Mouse (Mus musculus) stomach, embryonic 16.5 days (tissue): Measurements from ENCODE around the gene Syce3. TPM values are rescaled to one million over a fixed set of nuclear protein-coding genes. Genes with fewer than 3 reads are reported as not detected.
"Not testable (repeated sequence)": the region's sequence is repeated elsewhere in the genome, so short reads cannot be mapped to it uniquely, and the experiment has no call there.

ENCODE experiments used
- ATAC-seq: fragments of 200-750 bp; cut with Nextera tagmentation; 2 replicates; pipeline ENCODE4 v1.8.0; 2017; ENCODE audit warnings: moderate number of reproducible peaks, moderate TSS enrichment; ENCODE audit not compliant: insufficient read depth, low FRiP score
- H3K27ac ChIP-seq: fragments of 300-500 bp; sonication (generic); 2 replicates; pipeline ENCODE4 v1.5.1; 2014; ENCODE audit warnings: low read length
- H3K27me3 ChIP-seq: fragments of 300-500 bp; sonication (generic); 2 replicates; pipeline ENCODE4 v1.6.1; 2014; ENCODE audit warnings: low read length, control low read depth, mixed read lengths; ENCODE audit not compliant: control insufficient read depth, insufficient read depth
- H3K36me3 ChIP-seq: fragments of 300-500 bp; sonication (generic); 2 replicates; pipeline ENCODE4 v1.6.1; 2014; ENCODE audit warnings: low read length; ENCODE audit not compliant: control insufficient read depth, insufficient read depth
- H3K4me1 ChIP-seq: fragments of 300-500 bp; sonication (generic); 2 replicates; pipeline ENCODE4 v1.6.1; 2014; ENCODE audit warnings: low read length, control low read depth, mixed read lengths; ENCODE audit not compliant: control insufficient read depth, insufficient read depth
- H3K4me2 ChIP-seq: fragments of 300-500 bp; sonication (generic); 2 replicates; pipeline ENCODE4 v1.6.1; 2014; ENCODE audit warnings: low read depth, low read length, mixed read lengths
- H3K4me3 ChIP-seq: fragments of 300-500 bp; sonication (generic); replicated peaks from 2 replicates; pipeline ENCODE4 v1.5.1; 2014; ENCODE audit warnings: mild to moderate bottlenecking, low read length
- H3K9ac ChIP-seq: fragments of 300-500 bp; sonication (generic); 2 replicates; pipeline ENCODE4 v1.6.1; 2014; ENCODE audit warnings: low read length
- H3K9me3 ChIP-seq: fragments of 300-500 bp; sonication (generic); replicated peaks from 2 replicates; pipeline ENCODE4 v1.6.1; 2016; ENCODE audit warnings: low read length, control low read depth; ENCODE audit not compliant: control insufficient read depth
- WGBS: fragments of 180-500 bp; shearing (Covaris S2); extraction: QIAGEN DNeasy Blood & Tissue Kit; methylation state at CpG from one replicate; pipeline ENCODE4 v1.1.7; 2014; 5-methylcytosine and 5-hydroxymethylcytosine counted together
- polyA plus RNA-seq: library from polyadenylated mRNA; unstranded; fragments of >200 nt; fragmentation: Nextera tagmentation; extraction: Ambion mirVana; gene quantifications from 2 replicates; pipeline ENCODE4 v1.2.1, GENCODE M21; 2015

Gene Syce3
- polyA plus RNA-seq, 1 experiment from 2014 or later, result not detected

DNA sequence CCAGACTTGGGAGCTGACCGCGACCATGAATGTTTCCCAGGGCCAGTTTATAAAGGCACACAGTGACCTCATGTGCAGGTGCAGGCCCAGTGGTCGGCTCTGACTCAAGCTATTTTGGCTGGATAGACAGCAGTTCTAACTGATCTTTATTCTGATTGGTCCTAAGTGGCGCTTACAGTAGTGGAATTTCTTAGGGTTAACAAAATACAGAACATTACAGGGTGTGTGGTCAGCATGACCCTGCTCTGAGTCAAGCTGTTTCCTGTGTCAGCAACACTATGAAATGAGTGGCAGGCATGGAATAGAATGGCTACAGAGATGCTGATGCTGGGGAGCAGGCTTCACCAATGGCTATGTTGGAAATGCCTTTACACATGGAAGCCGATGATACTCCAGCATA is 25.6 kb upstream of the Syce3 start:
- no peak overlapping the region for H3K27ac ChIP-seq
- no peak overlapping the region for H3K9ac ChIP-seq
- no peak for ATAC-seq
- no peaks in the 10 kb centered on the region for H3K9me3 ChIP-seq
- H3K4me3 ChIP-seq, result no peak overlapping the region
- H3K4me1 ChIP-seq, result no peaks in the 10 kb centered on the region
- H3K36me3 ChIP-seq, result no peaks in the 10 kb centered on the region
- WGBS, result 83% methylated on average over 5 of the region's 5 CpGs
- H3K27me3 ChIP-seq, result no peaks in the 10 kb centered on the region
- no peak overlapping the region for H3K4me2 ChIP-seq

DNA sequence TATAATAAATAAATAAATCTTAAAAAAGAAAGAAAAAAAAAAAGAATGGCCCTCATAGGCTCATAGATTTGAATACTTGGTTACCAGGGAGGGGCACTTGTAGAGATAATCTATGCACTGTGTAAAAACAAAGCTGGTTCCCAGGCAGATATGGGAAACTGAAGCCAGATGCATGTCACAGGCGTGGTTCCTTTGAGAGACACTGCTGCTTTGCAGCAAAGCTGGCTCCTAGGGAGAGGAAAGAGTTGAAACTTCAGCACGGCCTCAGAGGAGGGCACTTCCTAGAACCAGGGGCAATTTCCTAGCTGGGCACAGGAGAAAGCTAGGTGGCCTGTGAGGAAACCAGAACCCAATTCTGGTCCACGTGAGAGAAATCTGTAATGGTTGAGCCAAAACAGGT is 23.8 kb upstream of the Syce3 start:
- 64% methylated on average over 3 of the region's 3 CpGs for WGBS

DNA sequence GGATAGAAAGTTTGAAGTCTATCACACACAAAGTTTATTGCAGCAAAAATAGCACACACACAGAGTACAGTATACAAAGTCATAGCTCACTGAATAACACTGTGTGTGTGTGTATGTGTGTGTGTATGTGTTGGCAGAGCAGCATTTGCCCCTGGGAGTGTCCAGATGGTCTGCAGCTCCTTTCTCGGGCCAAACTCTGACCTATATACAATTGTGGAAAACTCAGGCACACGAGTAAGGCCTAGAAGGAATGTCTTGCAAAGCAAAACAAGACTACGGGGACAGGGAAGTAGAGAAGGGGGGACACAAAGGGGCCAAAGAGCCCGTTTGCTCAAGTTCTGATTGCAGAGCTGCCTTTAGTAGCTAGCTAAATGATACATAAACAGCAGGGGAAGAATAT is 22.6 kb upstream of the Syce3 start:
- Histone ChIP-seq H3K9me3 (no peaks in the 10 kb centered on the region), H3K36me3 (no peaks in the 10 kb centered on the region), H3K9ac (no peak overlapping the region), H3K4me2 (no peak overlapping the region), H3K27ac (no peak overlapping the region), H3K4me1 (peaks cover 7% of the 10 kb centered on the region; the same call in 1 of the 2 replicates), H3K27me3 (no peaks in the 10 kb centered on the region), H3K4me3 (no peak overlapping the region)
- WGBS, result 74% methylated on average over 4 of the region's 4 CpGs
- ATAC-seq, result no peak

More for the DNA sequence above, 23.8 kb upstream of the Syce3 start:
- H3K4me1 ChIP-seq, result no peaks in the 10 kb centered on the region
- no peak overlapping the region for H3K27ac ChIP-seq
- no peak overlapping the region for H3K9ac ChIP-seq
- H3K9me3 ChIP-seq, result no peaks in the 10 kb centered on the region
- no peak overlapping the region for H3K4me2 ChIP-seq
- no peaks in the 10 kb centered on the region for H3K27me3 ChIP-seq
- H3K4me3 ChIP-seq, result no peak overlapping the region
- no peaks in the 10 kb centered on the region for H3K36me3 ChIP-seq
- ATAC-seq, result no peak

DNA sequence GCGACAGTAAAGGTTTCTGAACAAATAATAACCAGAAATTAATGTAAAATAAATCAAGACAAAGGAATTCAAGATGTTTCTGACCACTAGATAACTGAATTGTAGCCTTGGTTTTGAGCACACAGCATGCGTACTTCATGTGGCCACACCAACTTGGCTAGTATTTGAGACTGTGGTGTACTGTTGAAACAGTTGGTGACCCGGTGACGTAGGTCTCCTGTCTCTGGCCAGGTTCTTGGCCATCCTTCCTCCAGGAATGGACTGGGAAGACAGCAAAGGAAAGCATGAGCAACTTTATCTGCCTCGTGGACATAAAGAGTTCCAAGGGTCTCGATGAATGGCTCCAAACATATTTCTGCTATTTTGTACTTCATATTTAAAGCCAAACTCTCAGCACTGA is 21.5 kb upstream of the Syce3 start:
- Histone ChIP-seq H3K9ac (no peak overlapping the region), H3K36me3 (no peaks in the 10 kb centered on the region), H3K27ac (no peak overlapping the region), H3K4me3 (no peak overlapping the region), H3K27me3 (no peaks in the 10 kb centered on the region), H3K4me1 (peaks cover 7% of the 10 kb centered on the region; the same call in 1 of the 2 replicates), H3K9me3 (no peaks in the 10 kb centered on the region), H3K4me2 (no peak overlapping the region)
- WGBS, result 92% methylated on average over 6 of the region's 6 CpGs
- no peak for ATAC-seq

DNA sequence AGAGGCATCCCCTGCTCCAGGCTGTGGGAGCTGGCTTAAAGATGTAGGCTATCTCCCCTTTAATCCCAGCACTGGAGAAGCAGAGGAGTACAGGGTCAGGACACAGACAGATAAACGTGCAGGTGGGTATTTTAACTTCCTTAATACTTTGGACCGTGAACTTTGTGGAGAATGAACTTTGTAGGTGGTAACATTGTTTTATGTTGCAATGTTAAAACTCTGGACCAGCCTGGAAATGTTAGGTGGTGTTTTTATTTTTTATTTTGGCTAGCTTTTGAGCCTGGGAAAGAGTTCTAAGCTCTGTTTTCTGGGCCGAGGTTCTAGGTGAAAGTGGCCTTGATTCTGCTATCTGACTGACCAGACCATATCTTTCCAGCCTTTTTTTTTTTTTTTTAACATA is 21.0 kb upstream of the Syce3 start:
- 87% methylated on average over 3 of the region's 3 CpGs for WGBS
- Histone ChIP-seq H3K27ac (no peak overlapping the region), H3K4me3 (no peak overlapping the region), H3K9ac (no peak overlapping the region), H3K4me1 (peaks cover 7% of the 10 kb centered on the region; the same call in 1 of the 2 replicates), H3K27me3 (no peaks in the 10 kb centered on the region), H3K9me3 (no peaks in the 10 kb centered on the region), H3K4me2 (no peak overlapping the region), H3K36me3 (0 out of 2 replicates have a peak, but pooled peaks cover 1% of the 10 kb centered on the region)
- ATAC-seq, result no peak

DNA sequence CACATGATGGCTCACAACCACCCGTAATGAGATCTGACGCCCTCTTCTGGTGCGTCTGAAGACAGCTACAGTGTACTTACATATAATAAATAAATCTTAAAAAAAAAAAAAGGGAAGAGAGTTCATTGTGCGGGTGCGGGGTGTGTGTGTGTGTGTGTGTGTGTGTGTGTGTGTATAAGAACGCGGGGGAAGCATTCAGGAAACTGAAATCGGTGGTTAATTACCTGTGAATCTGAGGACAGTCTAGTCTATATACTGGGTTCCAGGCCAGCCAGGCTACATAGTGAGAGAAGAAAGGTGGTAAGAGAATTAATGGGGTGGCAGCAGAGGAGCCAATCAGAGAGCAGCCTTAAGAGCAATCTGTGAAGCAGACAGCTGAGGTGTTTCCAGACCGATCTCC is 20.5 kb upstream of the Syce3 start:
- H3K9me3 ChIP-seq, H3K36me3 ChIP-seq, ATAC-seq, H3K4me1 ChIP-seq, H3K4me3 ChIP-seq, H3K4me2 ChIP-seq, H3K27me3 ChIP-seq, H3K9ac ChIP-seq, H3K27ac ChIP-seq: not testable (repeated sequence)
- WGBS, result 86% methylated on average over 7 of the region's 9 CpGs

DNA sequence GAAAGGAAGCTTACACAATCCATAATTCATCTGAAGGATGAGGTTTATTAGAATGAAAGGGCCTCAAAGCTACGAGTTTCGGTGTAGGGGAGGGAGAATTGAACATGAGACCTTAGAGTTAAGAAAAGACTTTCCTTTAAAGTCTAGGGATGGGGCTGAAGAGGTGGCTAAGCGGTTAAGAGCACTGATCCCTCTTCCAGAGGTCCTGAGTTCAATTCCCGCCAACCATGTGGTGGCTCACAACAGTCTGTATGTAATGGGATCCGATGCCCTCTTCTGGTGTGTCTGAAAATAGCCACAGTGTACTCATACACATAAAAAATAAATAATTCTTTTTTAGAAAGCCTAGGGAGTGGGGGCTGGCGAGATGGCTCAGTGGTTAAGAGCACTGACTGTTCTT is 20.0 kb upstream of the Syce3 start:
- Histone ChIP-seq H3K4me2 (peak overlapping the region; percentile 70), H3K36me3 (0 out of 2 replicates have a peak, but pooled peaks cover 5% of the 10 kb centered on the region), H3K9me3 (no peaks in the 10 kb centered on the region), H3K4me3 (peak overlapping the region; percentile 92), H3K27me3 (no peaks in the 10 kb centered on the region), H3K4me1 (peaks cover 7% of the 10 kb centered on the region; the same call in 1 of the 2 replicates), H3K9ac (peak overlapping the region; percentile 82), H3K27ac (peak overlapping the region; percentile 97)
- no peak for ATAC-seq
- WGBS, result 45% methylated on average over 6 of the region's 6 CpGs

DNA sequence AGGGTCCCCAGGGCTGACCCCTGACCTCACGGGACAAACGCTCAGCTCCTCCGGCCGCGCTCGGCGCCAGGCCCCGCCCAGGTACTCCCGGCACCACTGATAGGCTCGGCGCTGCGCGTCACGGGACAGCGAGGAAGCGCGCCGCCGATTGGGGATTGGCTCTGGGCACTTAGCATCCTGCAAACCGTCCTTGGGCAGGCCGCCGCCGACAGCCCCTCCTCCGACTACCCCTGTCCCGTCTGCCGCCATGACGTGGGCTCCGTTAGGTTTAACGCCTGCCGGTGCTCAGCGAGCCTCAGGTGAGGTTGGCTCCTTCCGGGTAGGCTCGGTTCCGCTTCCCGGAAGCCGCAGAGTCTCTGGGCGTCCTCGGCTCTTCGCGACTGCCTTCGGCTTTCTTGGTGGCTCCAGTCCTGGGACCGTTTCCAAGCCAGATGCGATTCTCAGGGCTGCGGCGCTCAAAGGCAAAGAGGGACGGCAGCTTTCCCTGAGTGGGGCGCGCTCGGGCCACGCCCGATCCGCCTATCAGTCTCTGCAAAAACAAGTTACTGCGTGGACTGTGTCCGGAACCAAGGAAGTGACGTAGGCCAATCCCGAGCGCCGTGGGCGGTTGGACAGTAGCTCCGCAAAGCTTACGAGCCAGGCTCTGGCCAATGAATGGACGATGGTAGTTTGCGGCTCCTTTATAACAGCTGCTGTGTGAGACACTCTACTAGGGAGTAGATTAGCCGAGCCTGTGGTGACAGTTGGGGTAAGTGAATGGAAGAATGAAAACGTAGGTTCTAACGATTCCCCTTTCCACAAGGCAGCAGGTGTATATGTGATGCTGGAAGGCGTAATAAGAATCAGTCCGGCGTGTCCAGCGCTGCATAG is 19.3 kb upstream of the Syce3 start, which contains the start of the genes C730034F03Rik, Gm44502 and Chkb:
Gene C730034F03Rik (plus strand): TSS at position 238 of the 870 bp plus-strand sequence.
Gene Gm44502 (minus strand): TSS at position 345 of the 870 bp plus-strand sequence.
Gene Chkb (minus strand): TSS at position 557 of the 870 bp plus-strand sequence.
- Histone ChIP-seq H3K27ac (peak within 1 kb of the TSS; percentile 97), H3K9ac (peak within 1 kb of the TSS; percentile 82), H3K4me3 (peak within 1 kb of the TSS; percentile 92), H3K36me3 (0 out of 2 replicates have a peak, but pooled peaks cover 5% of the 10 kb centered on the region), H3K4me2 (peak within 1 kb of the TSS; percentile 70), H3K4me1 (peaks cover 7% of the 10 kb centered on the region; the same call in 1 of the 2 replicates), H3K27me3 (no peaks in the 10 kb centered on the region), H3K9me3 (no peaks in the 10 kb centered on the region)
- ATAC-seq, result peak; percentile 95
- WGBS, result under 1% methylated on average over 70 of the region's 70 CpGs

DNA sequence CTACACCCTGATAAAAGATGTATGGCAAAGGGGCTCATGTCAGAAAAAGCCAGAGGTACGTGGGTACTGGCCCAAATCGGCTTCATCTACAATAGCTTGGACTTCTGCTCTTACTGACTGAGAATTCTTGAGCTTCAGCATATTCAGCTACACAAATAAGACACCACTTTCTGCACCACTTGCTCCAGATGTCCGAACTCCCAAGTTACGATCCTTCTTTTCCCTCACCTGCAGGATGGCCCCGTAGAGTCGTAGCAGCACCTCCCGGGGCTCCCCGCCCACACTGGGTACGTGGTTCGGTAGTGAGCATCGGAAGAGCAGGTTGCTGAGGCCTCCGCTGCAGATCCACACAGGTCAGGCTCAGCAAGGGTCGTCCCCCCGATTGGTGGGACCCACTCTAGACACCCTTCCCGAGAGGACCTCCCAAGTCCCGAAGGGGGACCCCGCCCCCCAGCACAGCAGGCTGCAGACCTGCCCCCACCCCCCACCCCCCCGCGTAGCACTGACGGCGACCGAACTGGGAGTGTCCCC is 18.6 kb upstream of the Syce3 start:
- H3K4me3 ChIP-seq, result peak overlapping the region; percentile 92
- ATAC-seq, result peak; percentile 38
- no peaks in the 10 kb centered on the region for H3K9me3 ChIP-seq
- peaks cover 7% of the 10 kb centered on the region; the same call in 1 of the 2 replicates for H3K4me1 ChIP-seq
- H3K27ac ChIP-seq, result no peak overlapping the region
- peak overlapping the region; percentile 70 for H3K4me2 ChIP-seq
- peak overlapping the region; percentile 82 for H3K9ac ChIP-seq
- WGBS, result 4% methylated on average over 21 of the region's 22 CpGs
- H3K27me3 ChIP-seq, result no peaks in the 10 kb centered on the region
- 0 out of 2 replicates have a peak, but pooled peaks cover 5% of the 10 kb centered on the region for H3K36me3 ChIP-seq
